Comparison of ENCODE assay signal across 8 mouse cellular contexts in genomic region chr14:20836171-20836904, GRCm38 (mm10). TPM values are rescaled to one million over a fixed set of nuclear protein-coding genes. Genes with fewer than 3 reads are reported as not detected.
DNase-seq lines count a peak whose midpoint lies in the region; ATAC-seq and TF ChIP-seq lines count a peak whose summit lies in the region.

Gene Plau, plus strand, starts transcription at chr14:20836660.

- no peaks in the 10 kb centered on the region for H3K36me3 ChIP-seq in ES-E14 (ENCODE audit: control insufficient read depth, insufficient read depth, low read length, poor library complexity, severe bottlenecking)
- no peaks in the 10 kb centered on the region for H3K36me3 ChIP-seq in forebrain, embryonic 15.5 days

- ATAC-seq in forebrain, embryonic 15.5 days (replicated peaks) = peak; percentile 88
- peak; percentile 68 to 79 for ATAC-seq in hematopoietic stem cell, adult 5-6 weeks (replicated peaks in 1 of 2; ENCODE audit: insufficient read depth in 1 of 2, low FRiP score in 2 of 2, low TSS enrichment in 1 of 2, low read depth in 1 of 2, poor library complexity in 2 of 2, severe bottlenecking in 2 of 2)

- peak within 1 kb of the TSS; percentile 57 to 58 for H3K4me3 ChIP-seq in ES-E14 (ENCODE audit: insufficient read depth in 1 of 2, low read depth in 1 of 2, low read length in 2 of 2, poor library complexity in 1 of 2, severe bottlenecking in 1 of 2)
- peak within 1 kb of the TSS; percentile 51 for H3K4me3 ChIP-seq in forebrain, embryonic 15.5 days

- H3K27ac ChIP-seq in ES-E14 (ENCODE audit: insufficient read depth, low read depth, low read length, poor library complexity, severe bottlenecking) = no peak within 1 kb of the TSS
- H3K27ac ChIP-seq in forebrain, embryonic 15.5 days (replicated peaks) = no peak within 1 kb of the TSS

- WGBS in forebrain, embryonic 15.5 days = under 1% methylated on average over 33 of the region's 33 CpGs

- in situ Hi-C loops in ES-E14 (cut with MboI; ENCODE audit: low sequenced_read_pairs in 2 of 2, unreplicated experiment in 2 of 2) = no loop called here

- H3K9ac ChIP-seq in ES-E14 (ENCODE audit: insufficient read depth, low read depth, low read length, poor library complexity, severe bottlenecking) = peak within 1 kb of the TSS; percentile 53
- peak within 1 kb of the TSS; percentile 59 for H3K9ac ChIP-seq in forebrain, embryonic 15.5 days (replicated peaks)

- no peak for DNase-seq in ES-E14 (ENCODE audit: low read depth, low spot score)
- peak; percentile 25 for DNase-seq in cerebellum, adult 11 months
- DNase-seq in layer of hippocampus, adult 9-11 months = peak; percentile 56
- peak; percentile 70 for DNase-seq in lung, postnatal 10 days
- DNase-seq in ovary, postnatal 10 days (ENCODE audit: low spot score) = peak; percentile 32
- peak; percentile 75 for DNase-seq in urinary bladder, adult 2 months (ENCODE audit: low spot score)

- H3K4me1 ChIP-seq in ES-E14 (ENCODE audit: control insufficient read depth in 2 of 2, insufficient read depth in 2 of 2, low read length in 2 of 2, poor library complexity in 1 of 2) = no peaks in the 10 kb centered on the region
- H3K4me1 ChIP-seq in forebrain, embryonic 15.5 days = peaks cover 10% of the 10 kb centered on the region

- H3K4me2 ChIP-seq in forebrain, embryonic 15.5 days (replicated peaks) = peak within 1 kb of the TSS; percentile 96

- H3K27me3 ChIP-seq in forebrain, embryonic 15.5 days = no peaks in the 10 kb centered on the region

- no peaks in the 10 kb centered on the region for H3K9me3 ChIP-seq in ES-E14 (ENCODE audit: control insufficient read depth, insufficient read depth, low read depth, low read length)
- no peaks in the 10 kb centered on the region for H3K9me3 ChIP-seq in forebrain, embryonic 15.5 days

TF ChIP-seq in ES-E14, 5 proteins besides CTCF, POLR2A, EP300 and RAD21:
- TF ChIP-seq HCFC1 (IDR thresholded peaks at IDR 0.05; ENCODE audit: borderline replicate concordance, insufficient read depth, low read length) = no peak
- TF ChIP-seq MAFK (IDR thresholded peaks at IDR 0.05; ENCODE audit: insufficient read depth, low read depth, low read length) = no peak
- TF ChIP-seq ZNF384 (IDR thresholded peaks at IDR 0.05; ENCODE audit: low read depth, low read length) = no peak
- no peak for TF ChIP-seq CHD2 (IDR thresholded peaks at IDR 0.05; ENCODE audit: low read depth, low read length)
- TF ChIP-seq ZC3H11A (IDR thresholded peaks at IDR 0.05; ENCODE audit: borderline replicate concordance, low read depth, low read length) = no peak

RNA-seq across cellular contexts. Expression of gene Plau, which starts in this region (rescaled TPM):
- 4.4 and 13.7 TPM in 2 replicates for total RNA-seq in ES-E14 (2012; rRNA removed)
- polyA plus RNA-seq in forebrain, embryonic 15.5 days (2015; fragmentation: Nextera tagmentation; extraction: Ambion mirVana) = 0.27 and 0.28 TPM in 2 replicates
- 2.3 and 2.4 TPM in 2 replicates for total RNA-seq in hematopoietic stem cell, adult 5-6 weeks (2017)
- polyA plus RNA-seq in urinary bladder, adult 2 months (2012; rRNA removed) = 73.2 and 80.6 TPM in 2 replicates

Comparison
In these comparisons a context has a peak if more than half of its experiments do, and no peak if none do; other contexts are left out.
1. RNA of gene Plau (polyA plus RNA-seq): 73.2 to 80.6 TPM in urinary bladder, adult 2 months; 0.27 to 0.28 TPM in forebrain, embryonic 15.5 days; every median in the first group is over 10 times any median in the second.
2. Peak in ATAC-seq, H3K4me3 ChIP-seq, H3K9ac ChIP-seq and H3K4me2 ChIP-seq in forebrain, embryonic 15.5 days; RNA of the gene not detected or under 1 TPM.